Mouse (Mus musculus): Measurements from ENCODE around the gene Fabp2. TPM values are rescaled to one million over a fixed set of nuclear protein-coding genes. Genes with fewer than 3 reads are reported as not detected.

Gene Fabp2
- polyA plus RNA-seq, 2 experiments = 7.5 to 13.6 TPM

- no peaks in the 10 kb centered on the region for H3K36me3 ChIP-seq (replicated peaks; ENCODE audit: control insufficient read depth, insufficient read depth, low read depth)
- H3K9ac ChIP-seq (replicated peaks) = no peak overlapping the region
- no peak overlapping the region for H3K27ac ChIP-seq
- no peak for TF ChIP-seq EP300 (IDR thresholded peaks at IDR 0.05; ENCODE audit: low read depth)
- TF ChIP-seq CTCF (IDR thresholded peaks at IDR 0.05; ENCODE audit: low read depth) = no peak
- 53% methylated on average over 4 of the region's 4 CpGs for WGBS (ENCODE audit: insufficient replicate concordance)
- H3K4me2 ChIP-seq (ENCODE audit: low read depth) = no peak overlapping the region
- ATAC-seq (ENCODE audit: insufficient read depth) = no peak
- H3K4me1 ChIP-seq (replicated peaks; ENCODE audit: control insufficient read depth in 2 of 2, insufficient read depth in 2 of 2, low read length in 1 of 2) = no peaks in the 10 kb centered on the region
- DNase-seq (ENCODE audit: low read depth in 3 of 3, low spot score in 3 of 3) = no peak
- H3K9me3 ChIP-seq (ENCODE audit: control insufficient read depth, low read length) = no peaks in the 10 kb centered on the region
- no peak overlapping the region for H3K4me3 ChIP-seq (ENCODE audit: insufficient read depth in 1 of 2, low read depth in 2 of 2, low read length in 2 of 2)
- no peaks in the 10 kb centered on the region for H3K27me3 ChIP-seq (ENCODE audit: control insufficient read depth, insufficient read depth, low read length)
These were observed 29.8 kb upstream of the Fabp2 start for GRCm38 (mm10) chr3:122865092-122865491.

DNA sequence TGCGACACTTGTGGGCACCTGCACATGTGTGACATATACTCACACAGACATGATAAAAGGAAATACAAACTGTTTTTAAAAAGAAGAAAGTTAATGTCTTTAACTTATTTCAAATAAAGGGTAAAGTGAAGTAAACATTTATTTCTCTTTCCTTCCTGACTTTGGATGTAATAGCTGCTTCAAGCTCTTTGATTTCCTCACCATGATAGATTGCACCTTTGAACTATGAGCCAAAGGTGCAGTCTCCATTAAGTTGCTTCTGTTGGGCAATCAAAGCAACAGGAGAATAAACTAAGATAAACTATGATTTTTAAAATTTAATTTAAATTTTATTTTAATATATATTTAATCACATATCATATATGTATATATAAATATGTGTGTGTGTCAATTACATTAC lies 26.6 kb upstream of the Fabp2 start:
- WGBS (ENCODE audit: insufficient replicate concordance) = 79% methylated on average over 1 of the region's 1 CpGs
- Histone ChIP-seq H3K4me2 (ENCODE audit: low read depth) (no peak overlapping the region), H3K27me3 (ENCODE audit: control insufficient read depth, insufficient read depth, low read length) (no peaks in the 10 kb centered on the region), H3K9me3 (ENCODE audit: control insufficient read depth, low read length) (no peaks in the 10 kb centered on the region), H3K27ac (no peak overlapping the region), H3K4me3 (ENCODE audit: insufficient read depth in 1 of 2, low read depth in 2 of 2, low read length in 2 of 2) (no peak overlapping the region), H3K9ac (replicated peaks) (no peak overlapping the region), H3K36me3 (replicated peaks; ENCODE audit: control insufficient read depth, insufficient read depth, low read depth) (no peaks in the 10 kb centered on the region), H3K4me1 (replicated peaks; ENCODE audit: control insufficient read depth in 2 of 2, insufficient read depth in 2 of 2, low read length in 1 of 2) (no peaks in the 10 kb centered on the region)
- no peak for DNase-seq (ENCODE audit: low read depth in 3 of 3, low spot score in 3 of 3)
- no peak for ATAC-seq (ENCODE audit: insufficient read depth)
- TF ChIP-seq CTCF (IDR thresholded peaks at IDR 0.05; ENCODE audit: low read depth) = no peak
- no peak for TF ChIP-seq EP300 (IDR thresholded peaks at IDR 0.05; ENCODE audit: low read depth)

- ATAC-seq (ENCODE audit: insufficient read depth) (no peak), DNase-seq (ENCODE audit: low read depth in 3 of 3, low spot score in 3 of 3) (no peak)
- no peaks in the 10 kb centered on the region for H3K9me3 ChIP-seq (ENCODE audit: control insufficient read depth, low read length)
- H3K27ac ChIP-seq = no peak overlapping the region
- no peaks in the 10 kb centered on the region for H3K36me3 ChIP-seq (replicated peaks; ENCODE audit: control insufficient read depth, insufficient read depth, low read depth)
- no peak overlapping the region for H3K4me2 ChIP-seq (ENCODE audit: low read depth)
- H3K4me3 ChIP-seq (ENCODE audit: insufficient read depth in 1 of 2, low read depth in 2 of 2, low read length in 2 of 2) = no peak overlapping the region
- 38% methylated on average over 1 of the region's 1 CpGs for WGBS (ENCODE audit: insufficient replicate concordance)
- TF ChIP-seq CTCF (IDR thresholded peaks at IDR 0.05; ENCODE audit: low read depth) = no peak
- TF ChIP-seq EP300 (IDR thresholded peaks at IDR 0.05; ENCODE audit: low read depth) = no peak
- no peak overlapping the region for H3K9ac ChIP-seq (replicated peaks)
- no peaks in the 10 kb centered on the region for H3K4me1 ChIP-seq (replicated peaks; ENCODE audit: control insufficient read depth in 2 of 2, insufficient read depth in 2 of 2, low read length in 1 of 2)
- H3K27me3 ChIP-seq (ENCODE audit: control insufficient read depth, insufficient read depth, low read length) = no peaks in the 10 kb centered on the region
These were observed 23.3 kb upstream of the Fabp2 start for GRCm38 (mm10) chr3:122871596-122871995.

GRCm38 (mm10) chr3:122876870-122877269 lies 18.0 kb upstream of the Fabp2 start:
- Histone ChIP-seq H3K27ac (no peak overlapping the region), H3K36me3 (replicated peaks; ENCODE audit: control insufficient read depth, insufficient read depth, low read depth) (no peaks in the 10 kb centered on the region), H3K4me1 (replicated peaks; ENCODE audit: control insufficient read depth in 2 of 2, insufficient read depth in 2 of 2, low read length in 1 of 2) (no peaks in the 10 kb centered on the region), H3K4me2 (ENCODE audit: low read depth) (no peak overlapping the region), H3K9ac (replicated peaks) (no peak overlapping the region), H3K27me3 (ENCODE audit: control insufficient read depth, insufficient read depth, low read length) (no peaks in the 10 kb centered on the region), H3K9me3 (ENCODE audit: control insufficient read depth, low read length) (no peaks in the 10 kb centered on the region), H3K4me3 (ENCODE audit: insufficient read depth in 1 of 2, low read depth in 2 of 2, low read length in 2 of 2) (no peak overlapping the region)
- no peak for TF ChIP-seq EP300 (IDR thresholded peaks at IDR 0.05; ENCODE audit: low read depth)
- no peak for TF ChIP-seq CTCF (IDR thresholded peaks at IDR 0.05; ENCODE audit: low read depth)
- DNase-seq (ENCODE audit: low read depth in 3 of 3, low spot score in 3 of 3) (no peak), ATAC-seq (ENCODE audit: insufficient read depth) (no peak)
- 38% methylated on average over 2 of the region's 2 CpGs for WGBS (ENCODE audit: insufficient replicate concordance)

GRCm38 (mm10) chr3:122877543-122877942 lies 17.3 kb upstream of the Fabp2 start:
- H3K36me3 ChIP-seq (replicated peaks; ENCODE audit: control insufficient read depth, insufficient read depth, low read depth) = no peaks in the 10 kb centered on the region
- no peak overlapping the region for H3K4me3 ChIP-seq (ENCODE audit: insufficient read depth in 1 of 2, low read depth in 2 of 2, low read length in 2 of 2)
- no peak overlapping the region for H3K4me2 ChIP-seq (ENCODE audit: low read depth)
- no peak overlapping the region for H3K27ac ChIP-seq
- TF ChIP-seq CTCF (IDR thresholded peaks at IDR 0.05; ENCODE audit: low read depth) (no peak), EP300 (IDR thresholded peaks at IDR 0.05; ENCODE audit: low read depth) (no peak)
- ATAC-seq (ENCODE audit: insufficient read depth) (no peak), DNase-seq (ENCODE audit: low read depth in 3 of 3, low spot score in 3 of 3) (no peak)
- H3K9ac ChIP-seq (replicated peaks) = no peak overlapping the region
- H3K4me1 ChIP-seq (replicated peaks; ENCODE audit: control insufficient read depth in 2 of 2, insufficient read depth in 2 of 2, low read length in 1 of 2) = no peaks in the 10 kb centered on the region
- H3K27me3 ChIP-seq (ENCODE audit: control insufficient read depth, insufficient read depth, low read length) = no peaks in the 10 kb centered on the region
- H3K9me3 ChIP-seq (ENCODE audit: control insufficient read depth, low read length) = no peaks in the 10 kb centered on the region
- WGBS (ENCODE audit: insufficient replicate concordance) = 60% methylated on average over 3 of the region's 3 CpGs
